In genomic region chr3:37313371-37313770, GRCm38 (mm10) we compare ENCODE assay signal across 8 mouse cellular contexts. TPM values are rescaled to one million over a fixed set of nuclear protein-coding genes. Genes with fewer than 3 reads are reported as not detected.
A peak's percentile ranks its signal among the peaks of the same experiment; 100 is the strongest.
DNase-seq lines count a peak whose midpoint lies in the region; ATAC-seq and TF ChIP-seq lines count a peak whose summit lies in the region.

No protein-coding gene starts in this region.

- no peak for ATAC-seq in hindbrain, embryonic 11.5 days (ENCODE audit: low FRiP score)
- ATAC-seq in forebrain, embryonic 14.5 days = no peak
- no peak for ATAC-seq in midbrain, postnatal 0 days (ENCODE audit: low FRiP score)

- WGBS in hindbrain, embryonic 10.5 days = 57% methylated on average over 1 of the region's 1 CpGs
- WGBS in hindbrain, embryonic 11.5 days = 49% methylated on average over 1 of the region's 1 CpGs
- WGBS in forebrain, embryonic 14.5 days = 39% methylated on average over 1 of the region's 1 CpGs
- 29% methylated on average over 1 of the region's 1 CpGs for WGBS in midbrain, postnatal 0 days

- H3K9ac ChIP-seq in hindbrain, embryonic 11.5 days (ENCODE audit: low read depth, low read length) = no peak overlapping the region
- H3K9ac ChIP-seq in forebrain, embryonic 14.5 days (ENCODE audit: low read length) = peak overlapping the region; percentile 82
- no peak overlapping the region for H3K9ac ChIP-seq in midbrain, postnatal 0 days (replicated peaks; ENCODE audit: low read length, poor library complexity, severe bottlenecking)

- H3K36me3 ChIP-seq in hindbrain, embryonic 10.5 days = no peaks in the 10 kb centered on the region
- no peaks in the 10 kb centered on the region for H3K36me3 ChIP-seq in hindbrain, embryonic 11.5 days (ENCODE audit: control insufficient read depth, insufficient read depth, low read length)
- no peaks in the 10 kb centered on the region for H3K36me3 ChIP-seq in forebrain, embryonic 14.5 days (ENCODE audit: control insufficient read depth, insufficient read depth, low read length)
- H3K36me3 ChIP-seq in midbrain, postnatal 0 days (ENCODE audit: insufficient read depth, low read length) = no peaks in the 10 kb centered on the region

- no peak for TF ChIP-seq CTCF in midbrain, postnatal 0 days (IDR thresholded peaks at IDR 0.05)

- no peaks in the 10 kb centered on the region for H3K9me3 ChIP-seq in hindbrain, embryonic 10.5 days
- no peaks in the 10 kb centered on the region for H3K9me3 ChIP-seq in hindbrain, embryonic 11.5 days (ENCODE audit: control insufficient read depth, low read length)
- no peaks in the 10 kb centered on the region for H3K9me3 ChIP-seq in forebrain, embryonic 14.5 days (replicated peaks; ENCODE audit: control insufficient read depth, low read length)
- H3K9me3 ChIP-seq in midbrain, postnatal 0 days (ENCODE audit: low read length) = no peaks in the 10 kb centered on the region

- H3K4me2 ChIP-seq in hindbrain, embryonic 11.5 days (replicated peaks; ENCODE audit: low read depth, low read length) = no peak overlapping the region
- H3K4me2 ChIP-seq in forebrain, embryonic 14.5 days (ENCODE audit: low read length) = peak overlapping the region; percentile 73
- H3K4me2 ChIP-seq in midbrain, postnatal 0 days (ENCODE audit: low read depth, low read length, poor library complexity, severe bottlenecking) = peak overlapping the region; percentile 78

- H3K27me3 ChIP-seq in hindbrain, embryonic 10.5 days (ENCODE audit: insufficient read depth, poor library complexity, severe bottlenecking) = no peaks in the 10 kb centered on the region
- H3K27me3 ChIP-seq in hindbrain, embryonic 11.5 days (ENCODE audit: control insufficient read depth, insufficient read depth, low read length) = no peaks in the 10 kb centered on the region
- no peaks in the 10 kb centered on the region for H3K27me3 ChIP-seq in forebrain, embryonic 14.5 days (replicated peaks; ENCODE audit: control insufficient read depth, insufficient read depth, low read length)
- H3K27me3 ChIP-seq in midbrain, postnatal 0 days (ENCODE audit: insufficient read depth, low read length) = no peaks in the 10 kb centered on the region

- peak overlapping the region; percentile 71 for H3K4me3 ChIP-seq in hindbrain, embryonic 10.5 days
- no peak overlapping the region; the same call in 1 of the 2 replicates for H3K4me3 ChIP-seq in hindbrain, embryonic 11.5 days (ENCODE audit: low read depth, low read length)
- H3K4me3 ChIP-seq in forebrain, embryonic 14.5 days (ENCODE audit: low read depth, low read length) = no peak overlapping the region
- H3K4me3 ChIP-seq in midbrain, postnatal 0 days (ENCODE audit: low read depth, low read length) = peak overlapping the region; percentile 53

- no peak for DNase-seq in hindbrain, embryonic 10.5 days (ENCODE audit: low spot score)
- no peak for DNase-seq in hindbrain, embryonic 11.5 days (ENCODE audit: low spot score)
- DNase-seq in urinary bladder, postnatal 25 days (ENCODE audit: low spot score) = peak; percentile 9
- DNase-seq in urinary bladder, adult 18-20 months (ENCODE audit: low spot score in 2 of 2) = no peak
- DNase-seq in forebrain, embryonic 14.5 days (ENCODE audit: low spot score) = no peak
- peak; percentile 60 to 61 for DNase-seq in left cerebral cortex, adult 9 months (ENCODE audit: low spot score in 2 of 2)
- DNase-seq in midbrain, postnatal 0 days (ENCODE audit: low spot score) = no peak
- no peak for DNase-seq in gastrocnemius, postnatal 4 days (ENCODE audit: low spot score in 2 of 2)

- peak overlapping the region; percentile 23; the same call in 1 of the 2 replicates for H3K27ac ChIP-seq in hindbrain, embryonic 10.5 days
- no peak overlapping the region for H3K27ac ChIP-seq in hindbrain, embryonic 11.5 days (ENCODE audit: low read depth, low read length)
- H3K27ac ChIP-seq in forebrain, embryonic 14.5 days (ENCODE audit: low read depth, low read length) = no peak overlapping the region
- H3K27ac ChIP-seq in midbrain, postnatal 0 days (ENCODE audit: low read depth, low read length) = no peak overlapping the region

- H3K4me1 ChIP-seq in hindbrain, embryonic 10.5 days (replicated peaks) = peaks cover 17% of the 10 kb centered on the region
- H3K4me1 ChIP-seq in hindbrain, embryonic 11.5 days (replicated peaks; ENCODE audit: control insufficient read depth, insufficient read depth, low read length) = 0 out of 2 replicates have a peak, but pooled peaks cover 2% of the 10 kb centered on the region
- no peaks in the 10 kb centered on the region for H3K4me1 ChIP-seq in forebrain, embryonic 14.5 days (ENCODE audit: control insufficient read depth, insufficient read depth, low read length)
- 0 out of 2 replicates have a peak, but pooled peaks cover 4% of the 10 kb centered on the region for H3K4me1 ChIP-seq in midbrain, postnatal 0 days (ENCODE audit: insufficient read depth, low read length)

RNA-seq across cellular contexts. Expression of gene Cetn4, which starts 0.9 kb away (rescaled TPM):
- 2.0 and 2.4 TPM in 2 replicates for polyA plus RNA-seq in hindbrain, embryonic 10.5 days (2016; fragmentation: Nextera tagmentation; extraction: Ambion mirVana)
- polyA plus RNA-seq in hindbrain, embryonic 11.5 days (2014; fragmentation: Nextera tagmentation; extraction: Ambion mirVana) = 1.4 and 1.8 TPM in 2 replicates
- 1.6 and 2.0 TPM in 2 replicates for polyA plus RNA-seq in forebrain, embryonic 14.5 days (2014; fragmentation: Nextera tagmentation; extraction: Ambion mirVana)
- total RNA-seq in midbrain, postnatal 0 days (2014; rRNA removed) = 1.9 and 2.5 TPM in 2 replicates
- 2.7 and 4.0 TPM in 2 replicates for polyA plus RNA-seq in midbrain, postnatal 0 days (2015; fragmentation: Nextera tagmentation; extraction: Ambion mirVana)
- total RNA-seq in gastrocnemius, postnatal 4 days (2021) = 1 to 10 TPM; 1.7 to 1.8 TPM

RNA-seq across cellular contexts. Expression of gene Bbs12, which starts 1.0 kb away (rescaled TPM):
- polyA plus RNA-seq in hindbrain, embryonic 10.5 days (2016; fragmentation: Nextera tagmentation; extraction: Ambion mirVana) = 5.6 and 7.5 TPM in 2 replicates
- polyA plus RNA-seq in hindbrain, embryonic 11.5 days (2014; fragmentation: Nextera tagmentation; extraction: Ambion mirVana) = 6.0 and 7.3 TPM in 2 replicates
- polyA plus RNA-seq in forebrain, embryonic 14.5 days (2014; fragmentation: Nextera tagmentation; extraction: Ambion mirVana) = 5.9 and 6.8 TPM in 2 replicates
- 2.7 and 6.5 TPM in 2 replicates for total RNA-seq in midbrain, postnatal 0 days (2014; rRNA removed)
- polyA plus RNA-seq in midbrain, postnatal 0 days (2015; fragmentation: Nextera tagmentation; extraction: Ambion mirVana) = 3.2 TPM in 2 replicates
- 1 to 10 TPM; 3.8 to 4.0 TPM for total RNA-seq in gastrocnemius, postnatal 4 days (2021)

RNA-seq across cellular contexts. Expression of gene Fgf2, which starts 34.8 kb away (rescaled TPM):
- polyA plus RNA-seq in hindbrain, embryonic 10.5 days (2016; fragmentation: Nextera tagmentation; extraction: Ambion mirVana) = 0.26 and 0.38 TPM in 2 replicates
- polyA plus RNA-seq in hindbrain, embryonic 11.5 days (2014; fragmentation: Nextera tagmentation; extraction: Ambion mirVana) = 0.49 and 1.1 TPM in 2 replicates
- 0.36 and 0.52 TPM in 2 replicates for polyA plus RNA-seq in forebrain, embryonic 14.5 days (2014; fragmentation: Nextera tagmentation; extraction: Ambion mirVana)
- 1.9 and 2.8 TPM in 2 replicates for total RNA-seq in midbrain, postnatal 0 days (2014; rRNA removed)
- polyA plus RNA-seq in midbrain, postnatal 0 days (2015; fragmentation: Nextera tagmentation; extraction: Ambion mirVana) = 0.53 and 0.57 TPM in 2 replicates
- total RNA-seq in gastrocnemius, postnatal 4 days (2021) = 10 to 100 TPM; 14.2 to 14.5 TPM

Comparison
In these comparisons a context has a peak if more than half of its experiments do, and no peak if none do; other contexts are left out.
1. DNase-seq: peak in urinary bladder, postnatal 25 days (single experiment) and left cerebral cortex, adult 9 months (2 of 2); none in hindbrain, embryonic 10.5 days (single experiment), hindbrain, embryonic 11.5 days (single experiment), urinary bladder, adult 18-20 months (0 of 2), forebrain, embryonic 14.5 days (single experiment), midbrain, postnatal 0 days (single experiment) and gastrocnemius, postnatal 4 days (0 of 2).
2. H3K4me3 ChIP-seq: peak in hindbrain, embryonic 10.5 days (single experiment) and midbrain, postnatal 0 days (single experiment); none in hindbrain, embryonic 11.5 days (single experiment) and forebrain, embryonic 14.5 days (single experiment).